Mouse (Mus musculus) kidney, adult 2 months (tissue): Measurements from ENCODE around the gene Wscd2.

Experiments
- CTCF ChIP-seq: fragments of 200-500 bp; conservative IDR thresholded peaks from 2 replicates; pipeline ENCODE4 v1.5.1; 2011; ENCODE audit warnings: low read depth, mild to moderate bottlenecking, control low read depth, low read length, moderate library complexity, mixed read lengths; ENCODE audit not compliant: insufficient read depth, insufficient read length
- POLR2A ChIP-seq: fragments of 200-500 bp; IDR thresholded peaks from one replicate; pipeline ENCODE4 v1.6.1; 2011; ENCODE audit warnings: low read depth, low read length, control low read depth

DNA sequence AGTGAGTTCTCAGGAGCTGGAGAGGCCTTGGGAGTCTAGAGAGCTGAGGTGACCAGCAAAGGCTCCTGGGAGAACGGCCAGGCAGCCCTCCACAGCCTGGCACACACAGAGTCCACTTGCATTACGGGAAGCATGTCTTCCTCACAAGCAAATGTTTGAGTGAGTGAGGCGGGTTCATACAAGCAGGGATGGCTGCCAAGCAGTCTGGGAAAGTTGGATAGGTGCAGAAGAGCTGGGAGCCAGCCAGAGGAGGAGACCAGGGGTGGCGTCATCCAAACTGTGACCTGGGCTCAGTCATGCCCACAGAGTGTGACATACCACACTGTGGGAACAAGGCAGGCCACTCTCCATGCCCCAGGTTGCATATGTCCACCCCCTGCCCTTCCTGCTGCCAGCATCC is 134.9 kb downstream of the Wscd2 start:
- TF ChIP-seq CTCF (no peak), POLR2A (no peak)
